Mouse (Mus musculus): ENCODE results near the gene Zcchc14. TPM values are rescaled to one million over a fixed set of nuclear protein-coding genes. Genes with fewer than 3 reads are reported as not detected.

Gene Zcchc14
- polyA plus RNA-seq, 1 experiment from 2014 or later = 16.4 TPM

DNA sequence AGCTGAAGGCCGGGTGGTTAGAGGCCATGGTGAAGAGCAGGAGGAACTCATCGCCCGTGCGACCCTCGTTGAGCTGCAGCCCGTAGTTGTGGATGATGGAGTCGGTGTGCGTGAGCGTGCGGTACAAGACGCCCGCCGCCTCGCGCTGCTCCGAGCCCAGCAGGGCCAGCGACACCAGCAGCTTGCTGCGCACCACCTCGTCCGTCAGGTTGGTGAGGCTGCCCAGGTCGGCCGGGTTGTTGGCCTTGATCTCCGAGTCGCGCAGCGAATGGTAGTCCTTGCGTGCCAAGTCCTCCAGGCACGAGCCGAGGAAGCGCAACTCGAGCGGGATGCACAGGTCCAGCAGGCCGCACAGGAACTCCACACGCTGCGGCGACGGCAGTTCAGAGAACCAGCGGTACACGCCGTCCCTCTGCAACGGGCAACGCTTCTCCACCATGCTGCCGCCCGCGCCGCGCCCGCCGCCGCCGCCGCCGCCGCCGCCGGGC lies 783 bp downstream of the Zcchc14 start:
- 0% methylated on average over 40 of the region's 56 CpGs for WGBS
- H3K9ac ChIP-seq (replicated peaks; ENCODE audit: low read length) = peak overlapping the region; percentile 81
- H3K4me1 ChIP-seq (ENCODE audit: insufficient read depth, low read length) = peaks cover 54% of the 10 kb centered on the region
- H3K27me3 ChIP-seq (ENCODE audit: insufficient read depth, low read length) = no peaks in the 10 kb centered on the region
- ATAC-seq (ENCODE audit: low FRiP score, low TSS enrichment) = no peak
- H3K4me3 ChIP-seq (ENCODE audit: low read length) = peak overlapping the region; percentile 86
- no peaks in the 10 kb centered on the region for H3K9me3 ChIP-seq (ENCODE audit: low read length)
- H3K4me2 ChIP-seq (replicated peaks; ENCODE audit: low read depth, low read length) = peak overlapping the region; percentile 98
- peaks cover 7% of the 10 kb centered on the region; the same call in 1 of the 2 replicates for H3K36me3 ChIP-seq (ENCODE audit: insufficient read depth, low read length)
- H3K27ac ChIP-seq (ENCODE audit: low read length) = no peak overlapping the region

GRCm38 (mm10) chr8:121651308-121651873 lies 1.3 kb downstream of the Zcchc14 start:
- H3K4me3 ChIP-seq (ENCODE audit: low read length) = peak overlapping the region; percentile 86
- 11% methylated on average over 45 of the region's 47 CpGs for WGBS
- no peak for ATAC-seq (ENCODE audit: low FRiP score, low TSS enrichment)
- peak overlapping the region; percentile 81 for H3K9ac ChIP-seq (replicated peaks; ENCODE audit: low read length)
- H3K4me2 ChIP-seq (replicated peaks; ENCODE audit: low read depth, low read length) = peak overlapping the region; percentile 98
- no peak overlapping the region for H3K27ac ChIP-seq (ENCODE audit: low read length)
- H3K27me3 ChIP-seq (ENCODE audit: insufficient read depth, low read length) = no peaks in the 10 kb centered on the region
- peaks cover 7% of the 10 kb centered on the region; the same call in 1 of the 2 replicates for H3K36me3 ChIP-seq (ENCODE audit: insufficient read depth, low read length)
- H3K4me1 ChIP-seq (ENCODE audit: insufficient read depth, low read length) = peaks cover 59% of the 10 kb centered on the region
- no peaks in the 10 kb centered on the region for H3K9me3 ChIP-seq (ENCODE audit: low read length)

- peaks cover 65% of the 10 kb centered on the region for H3K4me1 ChIP-seq (ENCODE audit: insufficient read depth, low read length)
- peak overlapping the region; percentile 81 for H3K9ac ChIP-seq (replicated peaks; ENCODE audit: low read length)
- no peak for ATAC-seq (ENCODE audit: low FRiP score, low TSS enrichment)
- H3K4me2 ChIP-seq (replicated peaks; ENCODE audit: low read depth, low read length) = peak overlapping the region; percentile 98
- peaks cover 7% of the 10 kb centered on the region; the same call in 1 of the 2 replicates for H3K36me3 ChIP-seq (ENCODE audit: insufficient read depth, low read length)
- H3K27ac ChIP-seq (ENCODE audit: low read length) = no peak overlapping the region
- H3K27me3 ChIP-seq (ENCODE audit: insufficient read depth, low read length) = no peaks in the 10 kb centered on the region
- WGBS = 55% methylated on average over 20 of the region's 20 CpGs
- no peaks in the 10 kb centered on the region for H3K9me3 ChIP-seq (ENCODE audit: low read length)
- peak overlapping the region; percentile 86 for H3K4me3 ChIP-seq (ENCODE audit: low read length)
These were observed 2.1 kb downstream of the Zcchc14 start for GRCm38 (mm10) chr8:121650389-121651307.

GRCm38 (mm10) chr8:121649904-121650303 lies 2.8 kb downstream of the Zcchc14 start:
- H3K4me3 ChIP-seq (ENCODE audit: low read length) = peak overlapping the region; percentile 86
- peaks cover 7% of the 10 kb centered on the region; the same call in 1 of the 2 replicates for H3K36me3 ChIP-seq (ENCODE audit: insufficient read depth, low read length)
- ATAC-seq (ENCODE audit: low FRiP score, low TSS enrichment) = no peak
- WGBS = 53% methylated on average over 10 of the region's 10 CpGs
- H3K4me1 ChIP-seq (ENCODE audit: insufficient read depth, low read length) = peaks cover 72% of the 10 kb centered on the region
- H3K9me3 ChIP-seq (ENCODE audit: low read length) = no peaks in the 10 kb centered on the region
- peak overlapping the region; percentile 98 for H3K4me2 ChIP-seq (replicated peaks; ENCODE audit: low read depth, low read length)
- no peaks in the 10 kb centered on the region for H3K27me3 ChIP-seq (ENCODE audit: insufficient read depth, low read length)
- peak overlapping the region; percentile 81 for H3K9ac ChIP-seq (replicated peaks; ENCODE audit: low read length)
- H3K27ac ChIP-seq (ENCODE audit: low read length) = peak overlapping the region; percentile 68

DNA sequence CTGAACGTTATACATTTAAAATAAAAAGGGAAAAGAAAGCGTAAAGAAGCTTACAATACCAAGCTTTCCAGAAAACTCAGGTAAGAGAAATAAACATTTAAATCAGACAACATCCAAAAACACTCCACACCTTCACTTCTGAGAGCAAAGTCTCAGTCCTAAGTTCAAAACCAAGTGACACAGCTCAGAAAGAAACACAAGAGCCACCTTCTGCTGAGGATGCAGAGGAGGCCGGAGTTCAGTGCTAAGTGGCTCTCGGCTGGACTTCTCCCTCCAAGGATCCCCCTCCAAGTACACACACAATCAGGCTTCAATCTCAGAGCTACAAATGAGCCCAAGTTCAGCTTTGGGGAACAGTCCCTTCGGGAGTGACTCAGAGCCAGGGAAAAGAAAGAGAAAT lies 3.3 kb downstream of the Zcchc14 start:
- Histone ChIP-seq H3K9ac (replicated peaks; ENCODE audit: low read length) (peak overlapping the region; percentile 55), H3K4me1 (ENCODE audit: insufficient read depth, low read length) (peaks cover 72% of the 10 kb centered on the region)

DNA sequence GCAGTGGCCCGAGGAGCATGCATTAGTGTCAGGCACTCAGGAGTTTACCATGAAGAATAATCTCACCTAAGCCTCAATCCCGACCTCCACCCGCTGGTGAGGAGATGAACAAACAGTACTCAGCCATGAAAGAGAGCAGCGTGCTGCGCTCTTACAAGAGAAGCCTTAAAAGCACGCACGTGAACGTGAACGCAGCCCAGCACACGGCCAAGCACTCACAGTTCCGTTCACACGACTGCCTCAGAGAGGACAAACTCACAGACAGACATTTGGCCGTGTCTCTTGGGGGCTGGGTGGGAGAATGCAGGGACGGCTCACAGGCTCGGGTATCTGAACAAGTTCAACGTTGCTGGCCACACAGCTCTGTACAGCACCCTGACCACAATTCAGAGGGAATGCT lies 4.2 kb downstream of the Zcchc14 start:
- ATAC-seq (ENCODE audit: low FRiP score, low TSS enrichment) = no peak
- H3K4me1 ChIP-seq (ENCODE audit: insufficient read depth, low read length) = peaks cover 70% of the 10 kb centered on the region
- H3K27me3 ChIP-seq (ENCODE audit: insufficient read depth, low read length) = no peaks in the 10 kb centered on the region
- H3K36me3 ChIP-seq (ENCODE audit: insufficient read depth, low read length) = peaks cover 7% of the 10 kb centered on the region; the same call in 1 of the 2 replicates
- no peak overlapping the region for H3K4me3 ChIP-seq (ENCODE audit: low read length)
- H3K4me2 ChIP-seq (replicated peaks; ENCODE audit: low read depth, low read length) = peak overlapping the region; percentile 18
- 44% methylated on average over 16 of the region's 16 CpGs for WGBS
- H3K9me3 ChIP-seq (ENCODE audit: low read length) = no peaks in the 10 kb centered on the region
- H3K27ac ChIP-seq (ENCODE audit: low read length) = peak overlapping the region; percentile 64
- no peak overlapping the region for H3K9ac ChIP-seq (replicated peaks; ENCODE audit: low read length)

More for the DNA sequence above, 3.3 kb downstream of the Zcchc14 start:
- Histone ChIP-seq H3K9me3 (ENCODE audit: low read length) (no peaks in the 10 kb centered on the region), H3K27ac (ENCODE audit: low read length) (peak overlapping the region; percentile 68), H3K27me3 (ENCODE audit: insufficient read depth, low read length) (no peaks in the 10 kb centered on the region), H3K4me2 (replicated peaks; ENCODE audit: low read depth, low read length) (peak overlapping the region; percentile 98), H3K4me3 (ENCODE audit: low read length) (peak overlapping the region; percentile 86), H3K36me3 (ENCODE audit: insufficient read depth, low read length) (peaks cover 7% of the 10 kb centered on the region; the same call in 1 of the 2 replicates)
- 69% methylated on average over 5 of the region's 5 CpGs for WGBS
- ATAC-seq (ENCODE audit: low FRiP score, low TSS enrichment) = no peak

GRCm38 (mm10) chr8:121647511-121648215 lies 5.0 kb downstream of the Zcchc14 start:
- peaks cover 73% of the 10 kb centered on the region for H3K4me1 ChIP-seq (ENCODE audit: insufficient read depth, low read length)
- H3K4me2 ChIP-seq (replicated peaks; ENCODE audit: low read depth, low read length) = peak overlapping the region; percentile 18; the same call in 1 of the 2 replicates
- ATAC-seq (ENCODE audit: low FRiP score, low TSS enrichment) = no peak
- H3K9ac ChIP-seq (replicated peaks; ENCODE audit: low read length) = no peak overlapping the region
- H3K27ac ChIP-seq (ENCODE audit: low read length) = peak overlapping the region; percentile 64
- no peak overlapping the region for H3K4me3 ChIP-seq (ENCODE audit: low read length)
- peaks cover 7% of the 10 kb centered on the region; the same call in 1 of the 2 replicates for H3K36me3 ChIP-seq (ENCODE audit: insufficient read depth, low read length)
- no peaks in the 10 kb centered on the region for H3K9me3 ChIP-seq (ENCODE audit: low read length)
- H3K27me3 ChIP-seq (ENCODE audit: insufficient read depth, low read length) = no peaks in the 10 kb centered on the region
- 57% methylated on average over 12 of the region's 12 CpGs for WGBS

GRCm38 (mm10) chr8:121643384-121643783 lies 9.3 kb downstream of the Zcchc14 start:
- ATAC-seq (ENCODE audit: low FRiP score, low TSS enrichment) = no peak
- 68% methylated on average over 11 of the region's 11 CpGs for WGBS
- Histone ChIP-seq H3K4me2 (replicated peaks; ENCODE audit: low read depth, low read length) (no peak overlapping the region), H3K9me3 (ENCODE audit: low read length) (no peaks in the 10 kb centered on the region), H3K4me3 (ENCODE audit: low read length) (no peak overlapping the region), H3K4me1 (ENCODE audit: insufficient read depth, low read length) (peaks cover 44% of the 10 kb centered on the region), H3K36me3 (ENCODE audit: insufficient read depth, low read length) (no peaks in the 10 kb centered on the region), H3K27ac (ENCODE audit: low read length) (no peak overlapping the region), H3K9ac (replicated peaks; ENCODE audit: low read length) (0 out of 2 replicates have a peak overlapping the region, but pooled peaks have one; percentile 23), H3K27me3 (ENCODE audit: insufficient read depth, low read length) (no peaks in the 10 kb centered on the region)

- H3K9me3 ChIP-seq (ENCODE audit: low read length) = no peaks in the 10 kb centered on the region
These were observed 9.9 kb downstream of the Zcchc14 start for GRCm38 (mm10) chr8:121642804-121643203.

More at GRCm38 (mm10) chr8:121642804-121643203, 9.9 kb downstream of the Zcchc14 start:
- H3K36me3 ChIP-seq (ENCODE audit: insufficient read depth, low read length) = no peaks in the 10 kb centered on the region
- H3K9ac ChIP-seq (replicated peaks; ENCODE audit: low read length) = no peak overlapping the region
- WGBS = 70% methylated on average over 3 of the region's 3 CpGs
- H3K27ac ChIP-seq (ENCODE audit: low read length) = no peak overlapping the region
- H3K4me2 ChIP-seq (replicated peaks; ENCODE audit: low read depth, low read length) = no peak overlapping the region
- no peaks in the 10 kb centered on the region for H3K27me3 ChIP-seq (ENCODE audit: insufficient read depth, low read length)
- ATAC-seq (ENCODE audit: low FRiP score, low TSS enrichment) = no peak
- peaks cover 44% of the 10 kb centered on the region for H3K4me1 ChIP-seq (ENCODE audit: insufficient read depth, low read length)
- no peak overlapping the region for H3K4me3 ChIP-seq (ENCODE audit: low read length)
